Mouse (Mus musculus) kidney, postnatal 0 days (tissue): Measurements from ENCODE around the gene Cd79b. TPM values are rescaled to one million over a fixed set of nuclear protein-coding genes. Genes with fewer than 3 reads are reported as not detected.

Experiments used
- ATAC-seq: fragments of 200-750 bp; cut with Nextera tagmentation; replicated peaks from 2 replicates; pipeline ENCODE4 v1.8.0; 2017; ENCODE audit warnings: low read depth, moderate number of reproducible peaks, moderate TSS enrichment, moderate library complexity; ENCODE audit not compliant: low FRiP score
- DNase-seq: peaks from one replicate; pipeline ENCODE4 v3.0.0-alpha.2; 2016; ENCODE audit warnings: low spot score
- H3K27ac ChIP-seq: fragments of 300-500 bp; sonication (generic); 2 replicates; pipeline ENCODE4 v1.5.1; 2014; ENCODE audit warnings: mild to moderate bottlenecking
- H3K27me3 ChIP-seq: fragments of 300-500 bp; sonication (generic); 2 replicates; pipeline ENCODE4 v1.6.1; 2014; ENCODE audit warnings: low read length, mixed read lengths; ENCODE audit not compliant: insufficient read depth
- H3K36me3 ChIP-seq: fragments of 300-500 bp; sonication (generic); 2 replicates; pipeline ENCODE4 v1.6.1; 2014; ENCODE audit warnings: low read length, mixed read lengths; ENCODE audit not compliant: insufficient read depth
- H3K4me1 ChIP-seq: fragments of 300-500 bp; sonication (generic); replicated peaks from 2 replicates; pipeline ENCODE4 v1.6.1; 2014; ENCODE audit warnings: antibody characterized with exemption, low read length, mixed read lengths; ENCODE audit not compliant: insufficient read depth
- H3K4me2 ChIP-seq: fragments of 300-500 bp; sonication (generic); 2 replicates; pipeline ENCODE4 v1.6.1; 2014; ENCODE audit warnings: mild to moderate bottlenecking, low read length, moderate library complexity, mixed read lengths
- H3K4me3 ChIP-seq: fragments of 300-500 bp; sonication (generic); replicated peaks from 2 replicates; pipeline ENCODE4 v1.5.1; 2014; ENCODE audit warnings: low read depth, low read length
- H3K9ac ChIP-seq: fragments of 300-500 bp; sonication (generic); 2 replicates; pipeline ENCODE4 v1.6.1; 2014; ENCODE audit warnings: low read depth, low read length
- H3K9me3 ChIP-seq: fragments of 300-500 bp; sonication (generic); replicated peaks from 2 replicates; pipeline ENCODE4 v1.6.1; 2016; ENCODE audit warnings: low read length, inconsistent platforms, mixed read lengths
- CTCF ChIP-seq: IDR thresholded peaks from 2 replicates; pipeline ENCODE4 v1.5.1; 2016; ENCODE audit warnings: antibody characterized with exemption, low read depth, mild to moderate bottlenecking, moderate library complexity
- WGBS: fragments of 180-500 bp; shearing (Covaris S2); extraction: QIAGEN DNeasy Blood & Tissue Kit; methylation state at CpG from one replicate; pipeline ENCODE4 v1.1.7; 2014; 5-methylcytosine and 5-hydroxymethylcytosine counted together
- polyA plus RNA-seq: library from polyadenylated mRNA; unstranded; fragments of >200 nt; fragmentation: Nextera tagmentation; extraction: Ambion mirVana; gene quantifications from 2 replicates; pipeline ENCODE4 v1.2.1, GENCODE M21; 2015

Gene Cd79b
- polyA plus RNA-seq, 1 experiment from 2014 or later = 7.7 TPM

DNA sequence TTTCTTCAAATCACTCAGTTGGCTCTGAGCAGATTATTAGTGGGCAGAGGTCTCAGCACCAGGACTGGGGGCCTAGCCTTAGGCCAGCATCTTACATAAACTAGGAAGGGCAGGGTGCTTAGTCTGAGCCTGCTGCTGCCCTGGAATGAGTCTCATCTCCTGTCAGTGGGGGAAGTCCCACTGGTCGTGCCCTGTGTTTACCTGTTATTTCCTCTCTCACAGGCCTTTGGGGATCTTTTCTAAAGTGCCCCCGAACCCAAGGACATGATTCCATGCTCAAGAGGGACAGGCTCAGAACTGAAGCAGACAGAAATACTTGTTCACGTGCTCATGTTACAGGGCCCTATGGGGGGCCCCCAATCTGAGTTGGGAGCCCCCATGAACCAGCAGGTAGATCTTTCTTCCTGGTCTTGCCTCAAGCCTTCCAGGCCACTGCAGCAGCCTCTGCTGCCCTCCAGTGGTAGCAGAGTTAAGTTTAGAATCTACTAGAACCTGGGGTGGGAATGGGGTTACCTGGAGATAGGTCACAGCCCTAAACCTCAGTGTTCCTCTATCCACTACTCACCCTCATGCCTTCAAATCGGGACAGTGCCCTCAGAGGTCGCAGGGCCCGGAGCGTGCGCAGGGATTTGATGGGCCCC, 11.1 kb upstream of the Cd79b start:
- H3K9me3 ChIP-seq = no peaks in the 10 kb centered on the region
- ATAC-seq (peak; percentile 3; the same call in 1 of the 2 replicates), DNase-seq (peak; percentile 72)
- peaks cover 16% of the 10 kb centered on the region for H3K4me1 ChIP-seq
- H3K27ac ChIP-seq = peak overlapping the region; percentile 58
- no peak overlapping the region for H3K4me3 ChIP-seq
- no peak overlapping the region for H3K4me2 ChIP-seq
- TF ChIP-seq CTCF = peak; percentile 85
- no peaks in the 10 kb centered on the region for H3K36me3 ChIP-seq
- WGBS = 56% methylated on average over 8 of the region's 8 CpGs
- no peaks in the 10 kb centered on the region for H3K27me3 ChIP-seq
- no peak overlapping the region; the same call in 1 of the 2 replicates for H3K9ac ChIP-seq

DNA sequence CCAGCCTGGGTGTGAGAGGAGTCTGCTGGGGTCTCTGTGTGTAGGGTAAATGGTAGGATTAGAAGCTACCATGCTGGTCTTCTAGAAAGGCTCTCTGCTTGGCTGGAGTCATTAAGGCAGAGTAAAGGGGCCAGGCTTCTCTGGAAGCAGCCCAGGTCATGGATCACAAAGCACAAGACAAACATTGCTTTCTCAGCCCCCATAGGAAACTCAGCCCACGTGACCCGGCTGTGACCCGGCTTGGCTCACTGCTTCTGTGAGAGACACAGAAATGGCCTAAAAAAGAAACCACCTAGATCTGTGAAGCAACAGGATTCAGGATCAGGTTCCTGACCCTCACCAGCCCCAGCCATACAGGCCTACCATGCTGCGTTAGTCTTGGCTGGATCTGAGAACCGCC, 10.3 kb upstream of the Cd79b start:
- Histone ChIP-seq H3K9ac (no peak overlapping the region; the same call in 1 of the 2 replicates), H3K36me3 (no peaks in the 10 kb centered on the region), H3K27me3 (no peaks in the 10 kb centered on the region), H3K4me3 (no peak overlapping the region), H3K9me3 (no peaks in the 10 kb centered on the region), H3K4me1 (peaks cover 16% of the 10 kb centered on the region), H3K4me2 (no peak overlapping the region), H3K27ac (peak overlapping the region; percentile 58)
- ATAC-seq = peak; percentile 55
- WGBS = 37% methylated on average over 5 of the region's 5 CpGs
- TF ChIP-seq CTCF = no peak
- peak; percentile 89 for DNase-seq

DNA sequence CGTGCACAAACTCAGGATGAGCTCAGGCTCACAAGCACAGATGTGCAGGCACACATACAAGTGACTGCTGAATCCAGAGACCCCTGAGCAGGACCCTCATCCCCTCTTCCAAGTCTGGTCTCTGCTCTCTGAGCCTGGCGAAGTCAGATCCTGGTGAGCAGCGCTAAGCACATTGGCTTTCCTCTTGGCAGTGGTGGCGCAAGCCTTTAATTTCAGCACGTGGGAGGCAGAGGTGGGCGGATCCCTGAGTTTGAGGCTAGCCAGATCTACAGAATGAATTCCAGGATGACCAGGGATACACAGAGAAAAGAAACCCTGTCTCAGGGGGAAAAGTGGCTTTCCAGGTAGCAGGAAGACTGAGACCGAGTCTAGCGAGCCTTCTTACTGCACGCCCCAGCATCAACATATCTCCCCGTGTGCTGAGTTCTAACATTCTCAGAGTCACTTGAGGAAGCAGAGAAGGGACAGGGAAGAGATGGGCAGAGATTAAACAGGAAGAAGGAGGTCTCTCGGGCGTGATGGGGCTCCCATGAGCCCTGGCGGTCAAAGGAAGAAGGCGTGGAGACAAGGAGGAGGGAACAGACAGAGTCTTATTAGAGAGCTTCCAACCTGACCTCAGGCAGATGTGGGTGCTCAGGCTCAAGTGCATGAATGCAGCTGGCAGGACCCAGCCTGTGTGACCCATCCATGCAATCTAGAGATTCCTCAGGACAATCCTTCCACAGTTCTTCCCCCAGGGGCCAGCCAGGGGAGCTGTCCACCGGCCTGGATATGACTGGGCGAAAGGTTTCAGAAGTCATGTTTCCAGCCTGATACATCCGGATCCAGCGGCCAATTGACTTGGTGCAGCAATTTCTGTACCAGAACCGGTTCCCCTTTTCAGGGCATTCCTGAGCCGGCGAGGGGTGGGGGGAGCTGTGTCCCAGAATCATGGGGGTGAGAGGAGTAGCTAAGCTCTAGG, 4.1 kb upstream of the Cd79b start:
- Histone ChIP-seq H3K4me2 (no peak overlapping the region), H3K27me3 (no peaks in the 10 kb centered on the region), H3K4me1 (peaks cover 13% of the 10 kb centered on the region), H3K4me3 (no peak overlapping the region), H3K9me3 (no peaks in the 10 kb centered on the region), H3K27ac (no peak overlapping the region), H3K9ac (no peak overlapping the region), H3K36me3 (no peaks in the 10 kb centered on the region)
- no peak for DNase-seq
- TF ChIP-seq CTCF = no peak
- 53% methylated on average over 21 of the region's 21 CpGs for WGBS
- no peak for ATAC-seq

DNA sequence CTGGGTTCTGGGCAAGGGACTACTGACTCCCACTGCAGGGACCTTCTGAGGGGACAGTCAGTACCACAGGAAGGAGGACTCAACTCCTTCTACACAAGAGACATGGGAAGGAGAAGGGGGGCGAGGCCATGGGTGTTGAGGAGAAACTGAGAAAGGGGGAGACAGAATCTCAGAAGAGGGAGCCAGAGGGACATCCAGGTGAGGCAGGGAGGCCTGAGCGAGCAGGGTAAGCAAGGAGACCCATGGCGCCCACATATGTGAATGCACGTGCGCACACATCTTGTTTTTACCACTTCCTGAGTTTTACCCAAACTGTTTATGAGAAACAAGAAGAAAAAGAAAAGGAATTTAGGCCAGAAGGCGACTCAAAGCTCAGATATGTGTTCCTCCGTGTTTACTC, 3.2 kb upstream of the Cd79b start:
- Histone ChIP-seq H3K9ac (no peak overlapping the region), H3K4me1 (peaks cover 18% of the 10 kb centered on the region), H3K9me3 (no peaks in the 10 kb centered on the region), H3K4me2 (no peak overlapping the region), H3K27ac (no peak overlapping the region), H3K36me3 (no peaks in the 10 kb centered on the region), H3K27me3 (no peaks in the 10 kb centered on the region), H3K4me3 (no peak overlapping the region)
- ATAC-seq (no peak), DNase-seq (no peak)
- no peak for TF ChIP-seq CTCF
- 77% methylated on average over 7 of the region's 7 CpGs for WGBS

DNA sequence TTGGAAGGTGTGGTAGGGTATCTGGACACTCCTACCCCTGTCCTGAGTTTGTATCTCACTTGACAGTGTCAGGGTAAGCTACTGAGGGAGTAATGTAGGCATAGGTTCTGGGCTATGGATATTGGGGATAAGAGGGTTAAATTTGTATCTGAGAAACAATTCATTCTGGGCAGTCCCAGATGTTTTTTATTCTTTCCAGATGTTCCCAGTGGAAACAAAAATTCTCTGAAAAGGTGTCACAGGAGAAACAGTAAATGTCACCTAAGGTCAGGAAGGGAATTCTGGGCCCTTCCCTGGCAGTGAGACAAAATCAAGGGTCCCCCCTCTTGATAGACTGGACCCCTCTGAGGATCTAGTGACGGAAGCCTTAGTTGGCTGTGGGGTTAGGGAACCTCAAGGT, 1.9 kb upstream of the Cd79b start:
- WGBS = 81% methylated on average over 1 of the region's 1 CpGs
- peaks cover 18% of the 10 kb centered on the region for H3K4me1 ChIP-seq
- no peak overlapping the region for H3K9ac ChIP-seq
- H3K36me3 ChIP-seq = no peaks in the 10 kb centered on the region
- no peak for TF ChIP-seq CTCF
- H3K4me3 ChIP-seq = no peak overlapping the region
- H3K27me3 ChIP-seq = no peaks in the 10 kb centered on the region
- H3K27ac ChIP-seq = no peak overlapping the region
- no peaks in the 10 kb centered on the region for H3K9me3 ChIP-seq
- ATAC-seq (no peak), DNase-seq (no peak)
- H3K4me2 ChIP-seq = no peak overlapping the region

- 33% methylated on average over 5 of the region's 5 CpGs for WGBS
- H3K4me2 ChIP-seq = peak overlapping the region; percentile 8; the same call in 1 of the 2 replicates
- ATAC-seq = peak; percentile 42; the same call in 1 of the 2 replicates
Measured at GRCm38 (mm10) chr11:106313533-106313932, 1.0 kb downstream of the Cd79b start.

More at GRCm38 (mm10) chr11:106313533-106313932, 1.0 kb downstream of the Cd79b start:
- H3K9me3 ChIP-seq = no peaks in the 10 kb centered on the region
- peak overlapping the region; percentile 60 for H3K27ac ChIP-seq
- H3K27me3 ChIP-seq = no peaks in the 10 kb centered on the region
- H3K4me3 ChIP-seq = no peak overlapping the region
- no peak for DNase-seq
- TF ChIP-seq CTCF = no peak
- no peaks in the 10 kb centered on the region for H3K36me3 ChIP-seq
- H3K4me1 ChIP-seq = peaks cover 13% of the 10 kb centered on the region
- H3K9ac ChIP-seq = no peak overlapping the region
